8 mouse cellular contexts compared by ENCODE assay signal in the genomic region with DNA sequence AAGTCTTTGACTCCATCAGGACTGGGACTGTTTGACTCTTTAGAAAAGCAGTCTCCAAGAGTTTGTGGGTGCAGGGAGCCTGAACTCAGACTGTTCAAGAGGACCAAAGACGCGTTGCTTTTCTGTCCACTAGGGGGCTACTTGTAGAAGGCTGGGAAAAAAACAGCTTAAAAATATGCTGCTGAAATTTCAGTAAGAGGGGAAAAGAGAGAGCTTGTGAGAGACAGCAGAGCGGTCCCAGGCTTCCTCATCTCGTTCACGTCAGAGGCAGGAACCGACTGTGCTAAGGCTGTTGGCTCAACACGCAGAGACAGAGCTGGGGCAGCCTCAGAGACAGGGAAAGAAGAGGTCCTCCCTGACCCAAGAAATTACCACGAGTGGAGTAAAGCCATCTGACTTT. TPM values are rescaled to one million over a fixed set of nuclear protein-coding genes. Genes with fewer than 3 reads are reported as not detected.
DNase-seq lines count a peak whose midpoint lies in the region; ATAC-seq lines count a peak whose summit lies in the region.

A gene (plus strand): TSS at position 192 of the 400 bp plus-strand sequence.

- H3K4me1 ChIP-seq in kidney, embryonic 14.5 days (ENCODE audit: control insufficient read depth, insufficient read depth, low read length), result no peaks in the 10 kb centered on the region
- peaks cover 11% of the 10 kb centered on the region for H3K4me1 ChIP-seq in forebrain, embryonic 12.5 days
- no peaks in the 10 kb centered on the region for H3K4me1 ChIP-seq in limb, embryonic 11.5 days (ENCODE audit: control insufficient read depth, insufficient read depth, low read length)
- peaks cover 12% of the 10 kb centered on the region for H3K4me1 ChIP-seq in neural tube, embryonic 13.5 days (replicated peaks)

- no peak within 1 kb of the TSS for H3K9ac ChIP-seq in kidney, embryonic 14.5 days (ENCODE audit: low read depth, low read length)
- 0 out of 2 replicates have a peak within 1 kb of the TSS, but pooled peaks have one; percentile 25 for H3K9ac ChIP-seq in forebrain, embryonic 12.5 days
- H3K9ac ChIP-seq in limb, embryonic 11.5 days (ENCODE audit: low read length), result no peak within 1 kb of the TSS
- peak within 1 kb of the TSS; percentile 72 for H3K9ac ChIP-seq in neural tube, embryonic 13.5 days

- no peak within 1 kb of the TSS for H3K27ac ChIP-seq in kidney, embryonic 14.5 days (ENCODE audit: low read depth, low read length)
- H3K27ac ChIP-seq in forebrain, embryonic 12.5 days, result no peak within 1 kb of the TSS
- H3K27ac ChIP-seq in limb, embryonic 11.5 days (replicated peaks; ENCODE audit: low read depth, low read length), result no peak within 1 kb of the TSS
- peak within 1 kb of the TSS; percentile 56 for H3K27ac ChIP-seq in neural tube, embryonic 13.5 days (replicated peaks)

- peak; percentile 3 for DNase-seq in kidney, adult 11 months
- DNase-seq in c-Kit-positive CD71-positive TER-119-positive erythroid progenitor cells, embryonic 14.5 days (ENCODE audit: low spot score), result peak; percentile 2
- DNase-seq in kidney, adult 8-10 months, result peak; percentile 0 to 27
- peak; percentile 49 for DNase-seq in limb, embryonic 11.5 days (ENCODE audit: low spot score)

- no peak within 1 kb of the TSS for H3K4me2 ChIP-seq in kidney, embryonic 14.5 days (replicated peaks; ENCODE audit: low read depth, low read length)
- peak within 1 kb of the TSS; percentile 58 for H3K4me2 ChIP-seq in forebrain, embryonic 12.5 days
- no peak within 1 kb of the TSS for H3K4me2 ChIP-seq in limb, embryonic 11.5 days (ENCODE audit: low read depth, severe bottlenecking)
- H3K4me2 ChIP-seq in neural tube, embryonic 13.5 days, result peak within 1 kb of the TSS; percentile 60

- no peaks in the 10 kb centered on the region for H3K36me3 ChIP-seq in kidney, embryonic 14.5 days (ENCODE audit: control insufficient read depth, insufficient read depth, low read length)
- H3K36me3 ChIP-seq in forebrain, embryonic 12.5 days (replicated peaks), result no peaks in the 10 kb centered on the region
- H3K36me3 ChIP-seq in limb, embryonic 11.5 days (ENCODE audit: control insufficient read depth, insufficient read depth, low read length), result no peaks in the 10 kb centered on the region
- H3K36me3 ChIP-seq in neural tube, embryonic 13.5 days, result no peaks in the 10 kb centered on the region

- no peak for ATAC-seq in kidney, embryonic 14.5 days (ENCODE audit: low FRiP score, low TSS enrichment)
- ATAC-seq in forebrain, embryonic 12.5 days (ENCODE audit: low FRiP score), result peak; percentile 78
- ATAC-seq in limb, embryonic 11.5 days (ENCODE audit: insufficient number of reproducible peaks, low FRiP score, low TSS enrichment, low read depth), result 0 out of 2 replicates have a peak, but pooled peaks have one; percentile 35
- peak; percentile 89 for ATAC-seq in neural tube, embryonic 13.5 days (ENCODE audit: low read depth)
- ATAC-seq in monocyte, adult 5-6 weeks (replicated peaks; ENCODE audit: insufficient number of reproducible peaks, low FRiP score, low TSS enrichment, poor library complexity, severe bottlenecking), result no peak

- no peak within 1 kb of the TSS for H3K4me3 ChIP-seq in kidney, embryonic 14.5 days (ENCODE audit: low read length)
- peak within 1 kb of the TSS; percentile 33 for H3K4me3 ChIP-seq in forebrain, embryonic 12.5 days (replicated peaks)
- H3K4me3 ChIP-seq in limb, embryonic 11.5 days (ENCODE audit: low read depth, low read length), result no peak within 1 kb of the TSS
- H3K4me3 ChIP-seq in neural tube, embryonic 13.5 days, result peak within 1 kb of the TSS; percentile 44

- peaks cover 9% of the 10 kb centered on the region; the same call in 1 of the 2 replicates for H3K27me3 ChIP-seq in kidney, embryonic 14.5 days (ENCODE audit: control insufficient read depth, insufficient read depth, low read length)
- H3K27me3 ChIP-seq in forebrain, embryonic 12.5 days, result peaks cover 10% of the 10 kb centered on the region
- H3K27me3 ChIP-seq in limb, embryonic 11.5 days (ENCODE audit: control insufficient read depth, insufficient read depth, low read length), result no peaks in the 10 kb centered on the region
- H3K27me3 ChIP-seq in neural tube, embryonic 13.5 days, result peaks cover 17% of the 10 kb centered on the region; the same call in 1 of the 2 replicates

- WGBS in kidney, embryonic 14.5 days, result 3% methylated on average over 8 of the region's 8 CpGs
- WGBS in forebrain, embryonic 12.5 days, result under 1% methylated on average over 8 of the region's 8 CpGs
- 8% methylated on average over 8 of the region's 8 CpGs for WGBS in limb, embryonic 11.5 days
- WGBS in neural tube, embryonic 13.5 days, result 1% methylated on average over 8 of the region's 8 CpGs

- no peaks in the 10 kb centered on the region for H3K9me3 ChIP-seq in kidney, embryonic 14.5 days (ENCODE audit: control insufficient read depth, low read length)
- no peaks in the 10 kb centered on the region for H3K9me3 ChIP-seq in forebrain, embryonic 12.5 days
- no peaks in the 10 kb centered on the region for H3K9me3 ChIP-seq in limb, embryonic 11.5 days (ENCODE audit: control insufficient read depth, low read length)
- H3K9me3 ChIP-seq in neural tube, embryonic 13.5 days, result no peaks in the 10 kb centered on the region

RNA-seq across cellular contexts. Expression of the gene that starts here (rescaled TPM):
- polyA plus RNA-seq in kidney, embryonic 14.5 days (2014; fragmentation: Nextera tagmentation; extraction: Ambion mirVana), result not detected in 2 replicates
- 0.75 and 1.4 TPM in 2 replicates for polyA plus RNA-seq in forebrain, embryonic 12.5 days (2016; fragmentation: Nextera tagmentation; extraction: Ambion mirVana)
- polyA plus RNA-seq in limb, embryonic 11.5 days (2014; fragmentation: Nextera tagmentation; extraction: Ambion mirVana), result not detected in 2 replicates
- 1.5 and 2.4 TPM in 2 replicates for polyA plus RNA-seq in neural tube, embryonic 13.5 days (2015; fragmentation: Nextera tagmentation; extraction: Ambion mirVana)
- not detected in 3 replicates for total RNA-seq in monocyte, adult 5-6 weeks (2017)

Comparison
In these comparisons a context has a peak if more than half of its experiments do, and no peak if none do; other contexts are left out.
1. Peak in DNase-seq and ATAC-seq in limb, embryonic 11.5 days; RNA of the gene not detected or under 1 TPM.
2. ATAC-seq: peak in forebrain, embryonic 12.5 days (single experiment) and neural tube, embryonic 13.5 days (single experiment); none in kidney, embryonic 14.5 days (single experiment) and monocyte, adult 5-6 weeks (single experiment).
3. H3K4me2 ChIP-seq: peak in forebrain, embryonic 12.5 days (single experiment) and neural tube, embryonic 13.5 days (single experiment); none in kidney, embryonic 14.5 days (single experiment) and limb, embryonic 11.5 days (single experiment).
4. H3K4me3 ChIP-seq: peak in forebrain, embryonic 12.5 days (single experiment) and neural tube, embryonic 13.5 days (single experiment); none in kidney, embryonic 14.5 days (single experiment) and limb, embryonic 11.5 days (single experiment).
5. H3K9ac ChIP-seq: peak in forebrain, embryonic 12.5 days (single experiment) and neural tube, embryonic 13.5 days (single experiment); none in kidney, embryonic 14.5 days (single experiment) and limb, embryonic 11.5 days (single experiment).
6. Peak in every context shown above with its lines, with median percentiles within 50 percentile points of each other: DNase-seq.